Mouse (Mus musculus) lung, adult 2 months (tissue): ENCODE measurements around the gene Bcas1. TPM values are rescaled to one million over a fixed set of nuclear protein-coding genes. Genes with fewer than 3 reads are reported as not detected.

Experiments used
- DNase-seq: peaks from one replicate; pipeline ENCODE4 v3.0.0; 2022
- H3K4me1 ChIP-seq: fragments of 200-500 bp; 2 replicates; pipeline ENCODE4 v1.6.1; 2011; ENCODE audit warnings: low read length; ENCODE audit not compliant: control insufficient read depth, insufficient read depth
- H3K4me3 ChIP-seq: fragments of 200-500 bp; replicated peaks from 2 replicates; pipeline ENCODE3; 2011; ENCODE audit warnings: low read depth, mild to moderate bottlenecking, control low read depth, low read length; ENCODE audit errors: extremely low read depth
- CTCF ChIP-seq: fragments of 200-500 bp; IDR thresholded peaks from 2 replicates; pipeline ENCODE4 v1.5.1; 2011; ENCODE audit warnings: mild to moderate bottlenecking, low read length, control low read depth; ENCODE audit not compliant: insufficient read depth
- POLR2A ChIP-seq: fragments of 200-500 bp; IDR thresholded peaks from 2 replicates; pipeline ENCODE4 v1.6.1; 2011; ENCODE audit warnings: low read depth, mild to moderate bottlenecking, control low read depth, low read length, borderline replicate concordance; ENCODE audit errors: extremely low read depth
- WGBS: fragments of 180-500 bp; shearing (Covaris S2); methylation state at CpG from one replicate; pipeline ENCODE4 v1.1.7; 2018; 5-methylcytosine and 5-hydroxymethylcytosine counted together
- polyA plus RNA-seq: library from polyadenylated mRNA; depleted of rRNA; stranded (reverse); fragments of >200 nt; gene quantifications from 2 replicates; pipeline ENCODE4 v1.2.3, GENCODE M21; 2012

The Bcas1 gene
- polyA plus RNA-seq, 1 experiment: 2.2 TPM

- no peak for TF ChIP-seq POLR2A
- peak; percentile 47 for TF ChIP-seq CTCF
These were observed 84.4 kb downstream of the Bcas1 start for GRCm38 (mm10) chr2:170343133-170343818.

GRCm38 (mm10) chr2:170342312-170342830, 85.3 kb downstream of the Bcas1 start:
- TF ChIP-seq POLR2A (no peak), CTCF (no peak)
- Histone ChIP-seq H3K4me3 (no peak overlapping the region), H3K4me1 (no peaks in the 10 kb centered on the region)
- DNase-seq: no peak
- WGBS: 85% methylated on average over 12 of the region's 12 CpGs

More at GRCm38 (mm10) chr2:170343133-170343818, 84.4 kb downstream of the Bcas1 start:
- Histone ChIP-seq H3K4me1 (no peaks in the 10 kb centered on the region), H3K4me3 (no peak overlapping the region)
- peak; percentile 57 for DNase-seq
- WGBS: 27% methylated on average over 17 of the region's 17 CpGs

- DNase-seq: no peak
- H3K4me3 ChIP-seq: no peak overlapping the region
- no peak for TF ChIP-seq POLR2A
- TF ChIP-seq CTCF: no peak
- H3K4me1 ChIP-seq: no peaks in the 10 kb centered on the region
- WGBS: 65% methylated on average over 8 of the region's 8 CpGs
These were observed 86.5 kb downstream of the Bcas1 start for GRCm38 (mm10) chr2:170341179-170341578.

GRCm38 (mm10) chr2:170336266-170336760, 91.3 kb downstream of the Bcas1 start:
- no peak for DNase-seq
- WGBS: 42% methylated on average over 9 of the region's 9 CpGs
- TF ChIP-seq CTCF (no peak), POLR2A (no peak)
- Histone ChIP-seq H3K4me3 (no peak overlapping the region), H3K4me1 (no peaks in the 10 kb centered on the region)

GRCm38 (mm10) chr2:170335168-170335567, 92.5 kb downstream of the Bcas1 start:
- TF ChIP-seq CTCF (no peak), POLR2A (no peak)
- DNase-seq: no peak
- 97% methylated on average over 5 of the region's 5 CpGs for WGBS
- H3K4me3 ChIP-seq: no peak overlapping the region
- H3K4me1 ChIP-seq: no peaks in the 10 kb centered on the region

GRCm38 (mm10) chr2:170331870-170332269, 95.8 kb downstream of the Bcas1 start:
- no peak for TF ChIP-seq POLR2A
- no peak for TF ChIP-seq CTCF
- Histone ChIP-seq H3K4me1 (no peaks in the 10 kb centered on the region), H3K4me3 (no peak overlapping the region)
- DNase-seq: no peak
- 58% methylated on average over 2 of the region's 2 CpGs for WGBS

- no peak for DNase-seq
- H3K4me1 ChIP-seq: no peaks in the 10 kb centered on the region
- 50% methylated on average over 8 of the region's 8 CpGs for WGBS
- TF ChIP-seq POLR2A (no peak), CTCF (no peak)
- no peak overlapping the region for H3K4me3 ChIP-seq
These were observed 97.2 kb downstream of the Bcas1 start for GRCm38 (mm10) chr2:170330466-170330865.

GRCm38 (mm10) chr2:170329921-170330320, 97.7 kb downstream of the Bcas1 start:
- Histone ChIP-seq H3K4me1 (no peaks in the 10 kb centered on the region), H3K4me3 (no peak overlapping the region)
- DNase-seq: no peak
- 72% methylated on average over 13 of the region's 13 CpGs for WGBS
- TF ChIP-seq POLR2A (no peak), CTCF (no peak)

- no peak for TF ChIP-seq POLR2A
- TF ChIP-seq CTCF: no peak
- DNase-seq: no peak
- peaks cover 2% of the 10 kb centered on the region for H3K4me1 ChIP-seq
- 8% methylated on average over 19 of the region's 19 CpGs for WGBS
- H3K4me3 ChIP-seq: peak overlapping the region; percentile 4
These were observed 103.7 kb downstream of the Bcas1 start for GRCm38 (mm10) chr2:170323925-170324347.

GRCm38 (mm10) chr2:170322013-170322414, 105.6 kb downstream of the Bcas1 start:
- Histone ChIP-seq H3K4me3 (no peak overlapping the region), H3K4me1 (peaks cover 4% of the 10 kb centered on the region)
- DNase-seq: no peak
- 33% methylated on average over 3 of the region's 3 CpGs for WGBS
- no peak for TF ChIP-seq POLR2A
- TF ChIP-seq CTCF: no peak
